Mouse (Mus musculus) spleen, adult 2 months (tissue): Measurements from ENCODE around the gene Golga5. TPM values are rescaled to one million over a fixed set of nuclear protein-coding genes. Genes with fewer than 3 reads are reported as not detected.
A peak's percentile ranks its signal among the peaks of the same experiment; 100 is the strongest.

Experiments used
- DNase-seq, 2 experiments: peaks; one replicate each; pipeline versions ENCODE4 v3.0.0 to v3.0.0-alpha.2; 2012 to 2021; ENCODE audit warnings: low spot score in 2 of 2, low read depth in 1 of 2
- H3K27ac ChIP-seq: fragments of 200-500 bp; 2 replicates; pipeline ENCODE4 v1.5.1; 2012; ENCODE audit warnings: low read length, inconsistent platforms; ENCODE audit not compliant: insufficient read depth
- H3K27me3 ChIP-seq: fragments of 200-500 bp; 2 replicates; pipeline ENCODE4 v1.6.1; 2012; ENCODE audit warnings: mild to moderate bottlenecking, moderate library complexity, low read length, inconsistent platforms; ENCODE audit not compliant: control insufficient read depth, insufficient read depth
- H3K36me3 ChIP-seq: fragments of 200-500 bp; 2 replicates; pipeline ENCODE4 v1.6.1; 2012; ENCODE audit warnings: mild to moderate bottlenecking, low read length, inconsistent platforms; ENCODE audit not compliant: control insufficient read depth, insufficient read depth
- H3K4me1 ChIP-seq: fragments of 200-500 bp; 2 replicates; pipeline ENCODE4 v1.6.1; 2011; ENCODE audit warnings: inconsistent platforms; ENCODE audit not compliant: control insufficient read depth, insufficient read depth, insufficient read length
- H3K4me3 ChIP-seq: fragments of 200-500 bp; 2 replicates; pipeline ENCODE4 v1.5.1; 2011; ENCODE audit warnings: mild to moderate bottlenecking, inconsistent platforms; ENCODE audit not compliant: insufficient read depth, insufficient read length; ENCODE audit errors: extremely low read depth
- CTCF ChIP-seq: fragments of 200-500 bp; IDR thresholded peaks from 2 replicates; pipeline ENCODE4 v1.5.1; 2011; ENCODE audit warnings: mild to moderate bottlenecking, inconsistent platforms; ENCODE audit not compliant: insufficient read depth, insufficient read length, insufficient replicate concordance; ENCODE audit errors: extremely low read depth
- POLR2A ChIP-seq: fragments of 200-500 bp; IDR thresholded peaks from 2 replicates; pipeline ENCODE4 v1.6.1; 2011; ENCODE audit warnings: low read depth, low read length, inconsistent platforms
- WGBS: fragments of 180-500 bp; shearing (Covaris S2); methylation state at CpG from one replicate; pipeline ENCODE4 v1.1.7; 2018; 5-methylcytosine and 5-hydroxymethylcytosine counted together
- polyA plus RNA-seq: library from polyadenylated mRNA; depleted of rRNA; stranded (reverse); fragments of >200 nt; gene quantifications from 2 replicates; pipeline ENCODE4 v1.2.3, GENCODE M21; 2012; rRNA removed

Gene Golga5
- 6.9 and 9.3 TPM in 2 replicates for polyA plus RNA-seq

DNA sequence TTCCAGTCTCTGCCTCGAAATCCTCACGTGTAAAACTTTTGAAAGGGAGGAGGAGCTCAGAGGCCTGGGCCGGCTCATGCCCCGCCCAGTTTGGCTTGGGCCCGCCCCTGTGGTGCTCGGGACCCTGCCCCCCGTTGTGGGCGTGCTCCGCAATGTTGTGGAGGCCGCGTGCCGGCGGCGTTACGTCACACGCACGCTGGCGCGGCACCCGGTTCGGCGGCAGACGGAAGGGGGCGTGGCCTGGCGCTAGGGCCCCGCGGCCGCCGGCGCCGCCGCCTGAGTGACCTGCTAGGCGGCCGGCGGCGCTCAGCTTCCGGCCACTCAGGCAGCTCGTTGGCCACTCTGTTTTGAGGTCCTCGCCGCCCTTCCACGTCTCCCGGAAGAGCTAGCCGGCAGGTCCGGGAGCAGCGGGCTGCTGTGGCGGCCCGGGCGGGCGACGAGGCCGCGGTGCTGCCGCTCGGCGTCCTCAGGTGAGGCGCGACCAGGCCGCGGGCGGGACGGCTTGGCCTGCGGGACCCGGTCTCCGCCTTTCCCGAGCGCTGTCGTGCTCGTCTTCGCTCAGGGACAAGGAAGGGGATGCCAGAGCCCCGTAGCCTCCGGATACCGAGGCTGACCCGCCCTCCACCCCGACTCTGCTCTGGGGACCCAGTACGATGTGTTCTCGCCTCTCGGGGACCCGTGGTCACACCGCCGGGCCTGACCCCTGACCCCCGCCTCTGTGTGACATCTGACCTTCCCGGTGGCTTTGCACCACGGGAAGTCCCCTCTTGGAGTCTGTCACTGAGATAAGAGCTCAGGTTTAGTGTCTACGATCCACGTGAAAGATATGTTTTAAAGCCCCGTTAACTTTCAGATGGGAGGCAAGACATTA is at the start of gene Golga5:
TSS of gene Golga5 (plus strand) at position 242 of the 871 bp plus-strand sequence.
- Histone ChIP-seq H3K27me3 (no peaks in the 10 kb centered on the region), H3K27ac (peak within 1 kb of the TSS; percentile 62), H3K4me3 (peak within 1 kb of the TSS; percentile 88), H3K36me3 (peaks cover 6% of the 10 kb centered on the region; the same call in 1 of the 2 replicates), H3K4me1 (no peaks in the 10 kb centered on the region)
- WGBS: 1% methylated on average over 77 of the region's 86 CpGs
- no peak for TF ChIP-seq CTCF
- TF ChIP-seq POLR2A: peak; percentile 61
- DNase-seq: peak; percentile 91 to 97

DNA sequence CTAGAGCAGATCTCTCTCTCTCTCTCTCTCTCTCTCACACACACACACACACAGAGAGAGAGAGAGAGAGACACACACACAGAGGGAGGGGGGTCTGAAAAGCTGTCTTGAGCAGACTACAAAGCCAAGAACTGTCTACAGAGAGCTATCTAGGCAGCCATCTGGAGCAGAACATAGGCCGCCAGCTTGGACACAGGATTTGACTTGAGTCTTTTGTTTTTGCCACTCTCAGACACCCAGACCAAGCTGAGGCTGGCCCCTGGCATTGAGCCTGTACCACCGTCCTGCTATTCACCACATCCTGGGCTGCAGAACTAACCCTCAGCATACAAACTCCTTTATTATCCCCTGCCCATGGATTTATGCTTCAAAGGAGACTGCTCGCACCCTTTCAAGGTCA is 49.4 kb upstream of the Golga5 start:
- Histone ChIP-seq H3K4me3 (no peak overlapping the region), H3K27ac (no peak overlapping the region), H3K27me3 (no peaks in the 10 kb centered on the region), H3K4me1 (no peaks in the 10 kb centered on the region), H3K36me3 (peaks cover 22% of the 10 kb centered on the region)
- no peak for TF ChIP-seq POLR2A
- no peak for TF ChIP-seq CTCF
- 56% methylated on average over 3 of the region's 3 CpGs for WGBS
- no peak for DNase-seq

DNA sequence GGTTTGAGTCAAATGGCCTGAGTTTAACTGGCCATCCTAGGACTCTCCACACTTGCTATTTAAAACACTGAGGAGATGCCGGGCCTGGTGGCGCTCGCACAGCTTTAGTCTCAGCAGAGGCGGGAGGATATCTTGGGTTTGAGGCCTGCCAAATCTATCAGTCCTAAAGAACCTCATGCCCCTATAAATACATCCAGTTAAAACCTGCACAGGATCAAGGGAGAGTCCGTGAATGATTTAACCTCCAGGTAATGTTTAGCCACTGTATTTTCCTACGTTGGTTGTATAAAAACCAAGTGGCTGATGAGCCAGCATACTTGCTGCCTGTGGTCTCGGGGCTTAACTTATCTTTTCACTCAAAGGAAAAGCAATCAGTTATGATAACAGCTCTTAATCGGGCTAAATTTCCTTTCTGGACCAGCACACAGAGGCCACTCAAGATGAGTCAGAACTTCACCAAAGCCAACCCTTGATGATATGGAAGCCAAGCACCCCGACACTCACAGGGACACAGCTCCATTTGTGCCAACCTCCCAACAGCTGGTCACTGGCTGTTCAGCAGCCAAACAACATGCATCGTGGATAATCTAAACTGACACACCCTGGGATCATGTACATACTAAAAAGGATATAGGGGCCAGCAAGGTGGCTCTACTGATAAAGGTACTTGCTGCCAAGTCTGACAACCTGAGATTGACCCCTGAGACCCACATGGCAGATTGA is 48.6 kb upstream of the Golga5 start:
- no peak for DNase-seq
- H3K4me3 ChIP-seq: no peak overlapping the region
- H3K27me3 ChIP-seq: no peaks in the 10 kb centered on the region
- H3K4me1 ChIP-seq: peaks cover 3% of the 10 kb centered on the region; the same call in 1 of the 2 replicates
- H3K36me3 ChIP-seq: peaks cover 20% of the 10 kb centered on the region
- no peak overlapping the region for H3K27ac ChIP-seq
- TF ChIP-seq POLR2A: no peak
- no peak for TF ChIP-seq CTCF
- WGBS: 82% methylated on average over 10 of the region's 10 CpGs

DNA sequence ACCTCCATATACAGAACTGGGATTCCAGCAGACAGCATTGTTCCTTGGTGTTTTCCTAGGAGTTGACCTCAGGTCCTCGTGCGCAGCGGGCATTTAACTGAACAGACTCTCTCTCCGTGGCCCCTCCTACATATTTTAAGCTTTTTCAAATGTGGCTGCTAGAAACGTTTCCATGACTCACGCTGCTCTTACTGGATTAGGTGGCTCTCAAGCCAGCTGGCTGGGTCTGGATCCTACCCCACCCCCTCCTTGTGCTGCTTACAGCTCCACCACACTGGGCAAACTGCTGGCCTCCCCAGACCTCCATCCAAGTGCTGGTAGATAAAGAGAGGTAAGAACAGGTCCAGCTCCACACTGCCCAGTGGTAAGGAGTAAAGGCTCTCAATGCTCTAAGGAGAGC is 46.9 kb upstream of the Golga5 start:
- peaks cover 3% of the 10 kb centered on the region; the same call in 1 of the 2 replicates for H3K4me1 ChIP-seq
- WGBS: 85% methylated on average over 6 of the region's 6 CpGs
- TF ChIP-seq CTCF (no peak), POLR2A (no peak)
- peaks cover 22% of the 10 kb centered on the region for H3K36me3 ChIP-seq
- no peak overlapping the region for H3K4me3 ChIP-seq
- H3K27ac ChIP-seq: no peak overlapping the region
- no peak for DNase-seq
- no peaks in the 10 kb centered on the region for H3K27me3 ChIP-seq

DNA sequence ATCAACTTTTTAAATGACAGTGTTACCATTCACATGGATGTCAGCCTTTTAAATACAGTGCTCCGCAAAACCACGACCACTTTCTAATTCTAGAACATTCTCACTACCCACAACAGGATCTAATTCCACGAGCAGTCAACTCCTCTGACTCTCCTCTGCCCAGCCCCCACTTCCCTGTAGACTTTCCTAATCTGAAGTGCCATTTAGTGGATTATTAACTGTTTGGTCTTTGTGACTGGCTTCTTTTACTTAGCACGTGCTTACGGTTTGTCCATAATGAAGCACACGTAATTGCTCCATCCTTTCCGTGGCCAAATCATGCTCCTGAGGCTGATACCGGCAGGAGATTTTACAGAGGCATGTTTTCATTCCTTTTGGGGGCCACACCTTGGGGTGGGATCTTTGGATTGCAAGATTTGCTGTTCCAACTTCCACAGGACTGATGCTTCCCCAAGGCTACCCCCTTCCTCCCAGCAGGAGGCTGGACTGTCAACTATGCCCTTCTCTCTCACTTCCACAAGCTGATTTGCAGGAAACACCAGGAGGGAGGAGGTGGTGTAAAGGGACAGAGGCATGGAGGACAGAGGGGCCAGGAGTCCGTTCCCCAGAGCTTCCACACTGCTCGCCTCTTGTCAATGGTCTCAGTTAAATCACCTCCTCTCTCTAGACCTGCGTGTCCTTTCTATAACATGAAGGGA is 46.2 kb upstream of the Golga5 start:
- WGBS: 84% methylated on average over 11 of the region's 11 CpGs
- no peak for TF ChIP-seq POLR2A
- TF ChIP-seq CTCF: no peak
- no peak overlapping the region for H3K4me3 ChIP-seq
- no peak for DNase-seq
- H3K36me3 ChIP-seq: peaks cover 22% of the 10 kb centered on the region
- peaks cover 3% of the 10 kb centered on the region; the same call in 1 of the 2 replicates for H3K4me1 ChIP-seq
- no peaks in the 10 kb centered on the region for H3K27me3 ChIP-seq
- H3K27ac ChIP-seq: no peak overlapping the region

DNA sequence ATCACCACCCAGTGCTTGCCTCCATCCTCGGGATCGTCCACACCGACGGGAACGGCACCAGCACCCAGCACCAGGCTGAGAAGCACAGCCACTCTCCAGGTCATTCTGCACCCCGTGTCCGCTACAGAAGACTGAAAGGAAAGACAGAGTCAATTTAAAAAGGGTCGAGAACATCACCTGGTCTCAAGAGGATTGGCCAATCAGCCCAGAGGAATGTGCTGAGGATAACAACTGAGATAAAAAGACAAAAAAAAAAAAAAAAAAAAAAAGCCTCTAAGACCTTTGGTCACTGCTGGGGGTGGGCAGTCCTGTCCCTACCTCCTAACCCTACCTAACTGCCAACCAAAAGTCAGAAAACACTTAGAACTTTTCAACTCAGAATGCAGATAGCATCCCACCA is 45.3 kb upstream of the Golga5 start:
- Histone ChIP-seq H3K4me1 (peaks cover 3% of the 10 kb centered on the region; the same call in 1 of the 2 replicates), H3K27ac (no peak overlapping the region), H3K36me3 (peaks cover 22% of the 10 kb centered on the region), H3K4me3 (no peak overlapping the region), H3K27me3 (no peaks in the 10 kb centered on the region)
- TF ChIP-seq POLR2A: no peak
- no peak for TF ChIP-seq CTCF
- DNase-seq: no peak
- WGBS: 97% methylated on average over 8 of the region's 8 CpGs
